Mouse (Mus musculus) testis, adult 2 months (tissue): ENCODE measurements at regions not wholly inside any gene's neighbourhood (a gene's known extent, or its start where the extent isn't known, plus 50 kb on each side); places are given as distances from the start of the nearest gene placed in this dataset.

Experiments
- H3K27ac ChIP-seq: fragments of 200-500 bp; 2 replicates; pipeline ENCODE4 v1.5.1; 2012; ENCODE audit warnings: low read depth, low read length; ENCODE audit not compliant: control insufficient read depth, insufficient read depth
- H3K27me3 ChIP-seq: fragments of 200-500 bp; 2 replicates; pipeline ENCODE4 v1.6.1; 2012; ENCODE audit warnings: mild to moderate bottlenecking, low read length, moderate library complexity; ENCODE audit not compliant: control insufficient read depth, insufficient read depth
- H3K36me3 ChIP-seq: fragments of 200-500 bp; 2 replicates; pipeline ENCODE4 v1.6.1; 2012; ENCODE audit warnings: mild to moderate bottlenecking, low read length; ENCODE audit not compliant: control insufficient read depth, insufficient read depth
- H3K4me1 ChIP-seq: fragments of 200-500 bp; 2 replicates; pipeline ENCODE4 v1.6.1; 2012; ENCODE audit warnings: low read length; ENCODE audit not compliant: control insufficient read depth, insufficient read depth
- H3K4me3 ChIP-seq: fragments of 200-500 bp; 2 replicates; pipeline ENCODE4 v1.5.1; 2012; ENCODE audit warnings: low read depth, mild to moderate bottlenecking, low read length, moderate library complexity, mixed read lengths; ENCODE audit not compliant: control insufficient read depth
- CTCF ChIP-seq: fragments of 200-500 bp; IDR thresholded peaks from 2 replicates; pipeline ENCODE4 v1.5.1; 2012; ENCODE audit warnings: low read depth, mild to moderate bottlenecking, inconsistent platforms, low read length, moderate library complexity; ENCODE audit not compliant: control insufficient read depth, insufficient read depth, insufficient replicate concordance
- POLR2A ChIP-seq: fragments of 200-500 bp; IDR thresholded peaks from 2 replicates; pipeline ENCODE4 v1.6.1; 2012; ENCODE audit warnings: low read depth, mild to moderate bottlenecking, inconsistent platforms, low read length, moderate library complexity; ENCODE audit not compliant: control insufficient read depth

DNA sequence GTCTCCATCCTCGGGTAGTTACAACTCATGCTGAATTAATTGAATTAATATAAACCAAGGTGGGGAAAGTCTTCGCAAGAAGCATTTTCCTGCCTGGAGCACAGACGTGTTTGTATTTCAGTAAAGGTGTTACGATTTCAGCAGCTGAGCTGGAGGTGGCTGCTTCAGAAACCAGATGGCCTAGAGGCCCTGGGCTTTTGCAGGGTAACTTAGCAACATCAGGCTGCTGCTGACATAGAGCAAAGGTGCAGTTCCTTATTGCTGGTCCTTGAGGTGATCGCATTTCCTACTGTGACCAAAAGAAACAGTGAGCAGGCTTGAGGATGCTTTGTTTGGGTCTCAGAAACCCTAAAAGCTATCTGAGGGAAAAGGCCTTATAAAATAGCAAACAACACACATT lies 141.3 kb upstream of the Vldlr start:
- no peak overlapping the region for H3K4me3 ChIP-seq
- no peaks in the 10 kb centered on the region for H3K36me3 ChIP-seq
- H3K4me1 ChIP-seq = no peaks in the 10 kb centered on the region
- H3K27ac ChIP-seq = no peak overlapping the region
- no peak for TF ChIP-seq POLR2A
- no peak for TF ChIP-seq CTCF
- no peaks in the 10 kb centered on the region for H3K27me3 ChIP-seq

DNA sequence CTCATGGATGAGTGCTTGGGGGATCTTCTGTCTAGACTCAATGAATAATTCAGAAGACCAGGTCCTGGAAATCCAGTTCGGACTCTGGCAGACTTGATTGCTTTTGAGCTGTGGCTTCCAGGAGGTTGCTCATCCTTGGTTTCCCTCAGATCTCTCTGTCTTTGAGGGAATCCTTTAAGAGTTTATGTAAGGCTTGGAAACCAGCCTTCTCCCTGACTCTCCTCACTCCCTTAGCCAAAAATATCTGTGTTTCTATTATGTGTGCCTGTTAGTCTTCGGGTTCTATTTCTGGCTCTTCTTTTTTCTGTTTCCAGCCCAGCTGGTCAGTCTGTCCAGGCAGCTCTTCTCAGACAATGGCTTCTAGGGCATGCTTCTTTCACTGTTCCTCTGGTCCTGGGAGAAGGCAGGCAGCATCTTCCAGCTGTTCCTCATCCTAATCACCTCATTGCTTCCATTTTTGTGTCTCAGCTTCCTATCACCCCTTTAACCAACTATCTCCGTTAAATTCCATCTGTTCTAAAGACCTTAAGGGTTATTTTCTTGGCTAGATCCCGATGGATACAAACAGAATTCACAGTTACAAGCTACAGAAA lies 139.3 kb upstream of the Vldlr start:
- TF ChIP-seq CTCF = no peak
- TF ChIP-seq POLR2A = no peak
- Histone ChIP-seq H3K4me1 (no peaks in the 10 kb centered on the region), H3K27me3 (no peaks in the 10 kb centered on the region), H3K27ac (no peak overlapping the region), H3K4me3 (no peak overlapping the region), H3K36me3 (no peaks in the 10 kb centered on the region)

DNA sequence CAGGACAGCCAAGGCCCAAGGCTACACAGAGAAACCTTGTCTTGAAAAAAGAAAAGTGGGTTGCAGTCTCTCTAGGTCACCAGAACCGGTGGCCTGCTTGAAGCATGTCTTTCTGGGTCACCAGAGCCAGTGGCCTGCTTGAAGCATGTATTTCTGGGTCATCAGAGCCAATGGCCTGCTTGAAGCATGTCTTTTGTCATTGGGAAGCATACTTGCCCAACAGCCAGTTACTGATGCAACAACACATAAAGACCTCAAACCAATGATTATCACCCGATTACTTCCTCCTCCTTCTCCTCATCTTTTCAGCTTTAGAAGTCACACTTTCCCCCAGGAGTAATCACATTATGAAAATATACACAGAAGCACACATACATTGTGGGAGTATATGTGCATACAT lies 128.9 kb upstream of the Vldlr start:
- H3K4me1 ChIP-seq = no peaks in the 10 kb centered on the region
- no peaks in the 10 kb centered on the region for H3K36me3 ChIP-seq
- H3K4me3 ChIP-seq = no peak overlapping the region
- TF ChIP-seq CTCF (no peak), POLR2A (no peak)
- no peaks in the 10 kb centered on the region for H3K27me3 ChIP-seq
- H3K27ac ChIP-seq = no peak overlapping the region

DNA sequence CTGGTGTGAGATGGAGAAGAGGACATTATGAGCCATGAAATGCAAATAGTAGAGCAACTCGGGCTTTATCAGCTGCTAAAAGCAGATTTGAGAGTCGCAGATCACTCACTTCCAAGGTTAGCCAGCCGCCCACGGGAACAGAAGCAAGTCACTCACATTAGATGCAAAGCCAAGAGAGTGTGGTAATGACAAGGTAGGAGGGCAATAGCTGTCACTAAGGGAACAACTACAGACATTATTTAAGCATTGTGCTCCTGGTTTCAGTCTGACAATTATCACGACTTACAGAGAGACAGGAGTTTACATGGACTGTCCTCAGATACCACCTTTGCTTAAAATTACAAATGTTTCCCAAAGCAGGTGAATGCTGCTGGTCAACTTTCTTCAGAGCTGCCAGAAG lies 128.5 kb upstream of the Vldlr start:
- Histone ChIP-seq H3K27ac (no peak overlapping the region), H3K4me1 (no peaks in the 10 kb centered on the region), H3K36me3 (no peaks in the 10 kb centered on the region), H3K27me3 (no peaks in the 10 kb centered on the region), H3K4me3 (no peak overlapping the region)
- TF ChIP-seq POLR2A (no peak), CTCF (no peak)

DNA sequence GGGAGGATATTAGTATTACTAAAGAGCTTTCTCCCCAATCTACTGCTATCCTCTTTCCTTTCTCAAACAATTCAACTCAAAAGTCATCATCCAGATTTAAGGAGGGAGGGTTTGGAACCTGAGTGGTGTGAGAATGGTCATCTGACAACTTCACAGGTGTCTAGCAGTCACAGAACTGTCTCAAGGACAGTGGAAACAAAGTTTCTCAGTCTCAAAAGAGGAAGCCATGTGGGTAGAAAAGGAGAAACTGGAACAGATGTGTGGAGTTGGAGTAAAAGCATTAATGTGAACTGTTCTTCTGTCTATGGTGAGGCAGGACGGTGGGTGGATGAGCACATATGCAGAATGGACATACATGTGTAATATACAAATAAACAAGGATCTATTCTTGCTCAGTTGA lies 127.2 kb upstream of the Vldlr start:
- Histone ChIP-seq H3K36me3 (no peaks in the 10 kb centered on the region), H3K27ac (no peak overlapping the region), H3K4me3 (no peak overlapping the region), H3K27me3 (no peaks in the 10 kb centered on the region), H3K4me1 (no peaks in the 10 kb centered on the region)
- no peak for TF ChIP-seq CTCF
- TF ChIP-seq POLR2A = no peak

DNA sequence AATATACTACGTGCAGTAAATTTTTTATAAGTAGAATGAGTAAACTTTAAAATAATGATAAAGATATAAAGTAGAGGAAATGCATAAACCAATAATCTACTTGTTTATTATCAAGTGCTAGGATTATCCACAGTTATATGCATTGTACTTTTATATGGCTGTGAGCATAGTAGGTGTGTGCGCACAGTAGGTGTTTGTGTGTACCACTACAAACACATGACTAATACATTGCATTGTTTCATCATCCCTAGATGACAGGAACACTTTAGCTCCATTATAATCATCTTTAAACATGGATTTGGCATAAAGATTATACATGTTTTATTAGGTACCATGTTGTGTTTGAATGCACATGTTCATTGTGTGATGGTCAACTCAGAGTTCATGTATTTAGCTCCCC lies 124.7 kb upstream of the Vldlr start:
- TF ChIP-seq POLR2A (no peak), CTCF (no peak)
- Histone ChIP-seq H3K4me3 (no peak overlapping the region), H3K27me3 (no peaks in the 10 kb centered on the region), H3K27ac (no peak overlapping the region), H3K36me3 (no peaks in the 10 kb centered on the region), H3K4me1 (no peaks in the 10 kb centered on the region)

DNA sequence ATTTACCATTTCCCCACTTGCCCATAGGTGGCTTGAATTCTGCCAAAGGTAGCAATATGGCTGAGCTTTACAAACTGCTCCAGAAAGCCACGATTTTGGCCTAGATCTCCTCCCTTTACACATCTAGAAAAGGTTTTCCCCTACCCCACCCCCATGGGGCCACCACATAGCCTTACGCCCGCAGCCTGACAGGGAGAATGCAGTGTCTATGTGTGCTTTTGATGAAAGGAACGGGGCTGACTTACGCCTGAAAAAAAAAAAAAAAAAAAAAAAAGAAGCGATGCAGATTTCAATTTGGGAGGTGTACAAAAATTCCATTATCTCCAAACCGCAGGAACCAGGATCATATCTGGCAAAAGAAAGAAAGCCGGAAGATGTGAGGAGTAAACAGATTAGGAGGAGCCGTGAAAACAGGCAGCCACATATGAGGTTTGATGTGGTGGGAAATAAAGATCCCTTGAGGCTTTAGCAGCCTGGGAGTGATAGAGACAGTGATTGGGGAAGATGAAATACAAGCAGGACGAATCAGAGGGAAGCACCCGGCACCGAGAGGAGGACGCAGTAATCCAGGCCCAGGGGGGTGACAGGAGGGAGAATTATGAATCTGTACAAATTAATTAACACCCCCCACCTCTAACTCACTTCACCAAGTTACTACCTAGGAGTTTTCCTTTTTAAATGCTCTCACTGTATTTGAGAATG lies 121.4 kb upstream of the Vldlr start:
- H3K36me3 ChIP-seq = no peaks in the 10 kb centered on the region
- TF ChIP-seq POLR2A (no peak), CTCF (no peak)
- no peaks in the 10 kb centered on the region for H3K27me3 ChIP-seq
- no peak overlapping the region for H3K27ac ChIP-seq
- H3K4me1 ChIP-seq = no peaks in the 10 kb centered on the region
- no peak overlapping the region for H3K4me3 ChIP-seq

DNA sequence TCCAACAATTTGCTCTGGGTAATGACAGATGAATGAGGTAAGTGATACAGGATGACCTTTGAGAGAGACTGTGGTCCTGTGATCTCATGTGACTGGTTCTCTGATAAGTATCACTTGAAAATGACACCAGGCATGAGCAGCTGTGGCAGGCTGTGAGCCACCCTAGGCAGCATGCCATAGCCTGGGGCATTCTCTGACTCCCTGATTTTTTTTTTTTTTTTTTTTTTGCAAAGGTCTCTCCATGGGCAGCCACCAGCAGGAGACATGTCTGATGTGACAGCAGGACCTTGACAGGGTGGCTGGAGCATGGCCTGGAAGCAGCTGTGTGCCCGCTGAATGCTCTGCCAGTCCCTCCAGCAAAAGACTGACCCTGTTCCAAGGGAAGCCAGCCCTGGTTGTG lies 116.4 kb upstream of the Vldlr start:
- H3K4me3 ChIP-seq = no peak overlapping the region
- TF ChIP-seq POLR2A (no peak), CTCF (no peak)
- no peaks in the 10 kb centered on the region for H3K4me1 ChIP-seq
- H3K27me3 ChIP-seq = no peaks in the 10 kb centered on the region
- no peak overlapping the region for H3K27ac ChIP-seq
- no peaks in the 10 kb centered on the region for H3K36me3 ChIP-seq
